Mouse (Mus musculus): ENCODE measurements around the gene Gm8024. TPM values are rescaled to one million over a fixed set of nuclear protein-coding genes. Genes with fewer than 3 reads are reported as not detected.
"Not testable (repeated sequence)": the region's sequence is repeated elsewhere in the genome, so short reads cannot be mapped to it uniquely, and the experiment has no call there.

Gene Gm8024
- total RNA-seq (2017), result not detected in 3 replicates

DNA sequence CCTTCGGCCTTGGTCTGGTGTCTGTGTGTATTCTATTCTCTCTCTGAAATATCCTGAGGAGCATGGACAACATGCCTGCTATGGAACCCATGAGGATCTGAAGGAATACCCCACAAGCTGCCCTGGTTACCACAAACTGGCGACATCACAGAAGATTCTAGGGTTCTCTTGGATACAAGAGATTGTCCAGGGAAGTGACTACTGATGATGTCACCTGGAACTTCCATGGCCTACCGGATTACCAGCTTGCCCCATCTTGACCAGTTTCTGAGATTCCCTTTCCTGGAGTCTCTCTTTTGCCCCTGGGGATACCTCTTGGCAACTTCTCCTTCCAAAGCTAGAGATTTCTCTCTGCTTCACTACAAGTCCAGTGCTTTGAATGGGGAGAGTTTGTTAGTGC lies at the start of gene Gm8024:
TSS of gene Gm8024 (minus strand) at position 101 of the 400 bp plus-strand sequence.
- ATAC-seq (replicated peaks; ENCODE audit: insufficient number of reproducible peaks, low FRiP score, low TSS enrichment, poor library complexity, severe bottlenecking), result not testable (repeated sequence)

DNA sequence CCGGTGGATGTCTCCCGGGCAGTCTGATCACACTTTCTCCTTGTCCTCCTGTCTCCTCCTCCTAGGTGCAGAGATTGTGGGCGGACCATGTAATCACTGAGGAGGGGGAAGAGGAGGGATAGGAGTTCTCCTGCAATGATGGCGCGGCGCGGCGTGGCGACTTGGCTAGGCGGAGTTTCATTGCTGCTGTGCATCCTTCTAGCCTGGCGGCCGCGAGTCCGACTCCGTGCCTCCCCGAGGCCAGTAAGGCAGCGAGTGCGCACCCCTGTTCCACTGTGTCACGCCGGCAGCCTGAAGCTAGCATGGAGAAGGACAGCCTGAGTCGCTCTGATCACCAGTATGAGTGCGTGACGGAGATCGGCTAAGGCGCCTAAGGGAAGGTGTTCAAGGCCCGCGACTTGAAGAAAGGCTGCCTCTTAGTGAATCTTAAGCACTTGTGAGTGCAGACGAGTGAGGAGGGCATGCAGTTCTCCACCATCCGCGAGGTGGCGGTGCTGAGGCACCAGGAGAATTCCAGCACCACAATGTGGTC lies 19.2 kb upstream of the Gm8024 start:
- ATAC-seq (replicated peaks; ENCODE audit: insufficient number of reproducible peaks, low FRiP score, low TSS enrichment, poor library complexity, severe bottlenecking), result not testable (repeated sequence)

DNA sequence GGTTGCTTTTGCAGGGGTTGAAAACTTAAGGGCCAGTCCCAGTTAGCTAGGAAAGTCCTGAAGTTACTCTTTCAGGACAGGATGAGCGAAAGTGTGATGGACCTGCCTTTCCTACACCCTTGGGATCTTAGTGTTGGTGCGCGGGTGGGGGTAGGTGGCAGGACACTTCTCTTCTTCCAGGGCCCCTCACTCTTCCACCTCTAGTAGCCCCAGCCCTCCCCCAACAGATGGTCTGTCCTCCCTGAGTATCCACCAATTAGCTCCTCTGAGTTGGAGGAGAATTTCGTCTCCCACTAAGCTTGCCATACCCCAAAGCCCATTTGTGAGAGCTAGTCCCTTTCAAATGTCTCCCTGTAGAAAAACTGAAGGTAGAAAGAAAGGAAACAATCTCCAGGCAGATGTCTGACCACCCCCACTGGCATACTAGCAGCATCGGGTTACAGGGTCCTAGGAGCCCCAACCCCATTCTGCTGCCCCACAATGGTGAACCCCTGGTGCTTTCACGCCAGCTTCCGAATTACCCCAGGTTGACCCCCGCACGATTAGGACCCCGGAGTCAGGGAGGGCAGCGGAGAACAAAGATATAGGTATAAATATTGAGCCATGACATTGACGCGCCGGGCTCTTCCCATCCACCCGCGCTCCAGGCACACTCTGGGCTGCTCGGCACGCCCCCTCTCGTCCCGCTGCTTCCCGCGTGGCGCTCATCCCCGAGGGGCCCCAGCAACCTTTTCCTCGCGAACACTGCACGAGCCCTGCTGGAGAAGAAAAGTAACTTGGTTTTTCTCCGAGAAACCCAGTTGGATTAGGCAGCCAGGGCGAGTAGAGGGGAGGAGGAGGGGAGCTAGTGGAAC lies 18.5 kb upstream of the Gm8024 start:
- ATAC-seq (replicated peaks; ENCODE audit: insufficient number of reproducible peaks, low FRiP score, low TSS enrichment, poor library complexity, severe bottlenecking), result not testable (repeated sequence)

DNA sequence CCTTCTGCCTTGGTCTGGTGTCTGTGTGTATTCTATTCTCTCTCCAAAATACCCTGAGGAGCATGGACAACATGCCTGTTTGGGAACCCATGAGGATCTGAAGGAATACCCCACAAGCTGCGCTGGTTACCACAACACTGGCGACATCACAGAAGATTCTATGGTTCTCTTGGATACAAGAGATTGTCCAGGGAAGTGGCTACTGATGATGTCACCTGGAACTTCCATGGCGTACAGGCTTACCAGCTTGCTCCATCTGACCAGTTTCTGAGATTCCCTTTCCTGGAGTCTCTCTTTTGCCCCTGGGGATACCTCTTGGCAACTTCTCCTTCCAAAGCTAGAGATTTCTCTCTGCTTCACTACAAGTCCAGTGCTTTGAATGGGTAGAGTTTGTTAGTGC lies 21.8 kb downstream of the Gm8024 start, which contains the start of gene Gm8020:
TSS of gene Gm8020 (minus strand) at position 101 of the 400 bp plus-strand sequence.
- not testable (repeated sequence) for ATAC-seq (replicated peaks; ENCODE audit: insufficient number of reproducible peaks, low FRiP score, low TSS enrichment, poor library complexity, severe bottlenecking)

Other genes with a start within 250 kb of the Gm8024 start
- gene Gm9611, start 226.9 kb downstream of the Gm8024 start, total RNA-seq (2017), result not detected in 3 replicates
- not detected in 3 replicates for gene Gm7995, start 214.1 kb downstream of the Gm8024 start, total RNA-seq (2017)
- not detected in 3 replicates for gene Gm8005, start 84.6 kb downstream of the Gm8024 start, total RNA-seq (2017)
- gene Gm8011, start 60.4 kb downstream of the Gm8024 start, total RNA-seq (2017), result not detected in 3 replicates
- gene Gm8020, start 21.9 kb downstream of the Gm8024 start, total RNA-seq (2017), result not detected in 3 replicates
- gene Gm17124, start 75.6 kb upstream of the Gm8024 start, total RNA-seq (2017), result not detected in 3 replicates
- not detected in 3 replicates for gene Gm3633, start 117.6 kb upstream of the Gm8024 start, total RNA-seq (2017)
- gene Gm10378, start 131.7 kb upstream of the Gm8024 start, total RNA-seq (2017), result not detected in 3 replicates
- gene Gm3015, start 244.5 kb upstream of the Gm8024 start, total RNA-seq (2017), result not detected in 3 replicates

All from monocyte, adult 5-6 weeks (primary cell).